Mouse (Mus musculus): Measurements from ENCODE around the gene Tcf23.

Tcf23 gene

DNA sequence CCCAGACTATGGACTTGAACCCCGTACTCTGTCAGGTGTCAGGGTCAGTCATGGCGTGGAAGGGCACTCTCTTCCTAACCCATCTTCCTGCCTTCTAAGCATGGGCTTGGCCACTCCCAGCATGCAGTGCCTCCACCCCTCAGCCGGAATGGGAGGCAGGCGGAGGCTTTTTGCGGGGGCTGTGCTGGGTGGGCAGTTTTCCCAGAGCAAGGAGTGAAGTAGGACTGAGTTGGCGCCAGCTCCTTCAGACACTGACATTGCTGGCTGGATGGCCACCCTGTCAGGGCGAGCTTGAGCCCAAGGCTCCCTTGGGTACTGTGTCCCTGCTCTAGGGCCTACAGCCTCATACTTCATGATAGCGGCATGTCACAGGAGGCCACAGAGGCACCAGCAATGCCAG is at the start of gene Tcf23:
TSS of gene Tcf23 (plus strand) at position 247 of the 400 bp plus-strand sequence.
- no peak for DNase-seq (ENCODE audit: extremely low read depth, low read depth, low spot score)

GRCm38 (mm10) chr5:30918691-30919090 is 49.8 kb upstream of the Tcf23 start:
- DNase-seq (ENCODE audit: extremely low read depth, low read depth, low spot score), result no peak

DNA sequence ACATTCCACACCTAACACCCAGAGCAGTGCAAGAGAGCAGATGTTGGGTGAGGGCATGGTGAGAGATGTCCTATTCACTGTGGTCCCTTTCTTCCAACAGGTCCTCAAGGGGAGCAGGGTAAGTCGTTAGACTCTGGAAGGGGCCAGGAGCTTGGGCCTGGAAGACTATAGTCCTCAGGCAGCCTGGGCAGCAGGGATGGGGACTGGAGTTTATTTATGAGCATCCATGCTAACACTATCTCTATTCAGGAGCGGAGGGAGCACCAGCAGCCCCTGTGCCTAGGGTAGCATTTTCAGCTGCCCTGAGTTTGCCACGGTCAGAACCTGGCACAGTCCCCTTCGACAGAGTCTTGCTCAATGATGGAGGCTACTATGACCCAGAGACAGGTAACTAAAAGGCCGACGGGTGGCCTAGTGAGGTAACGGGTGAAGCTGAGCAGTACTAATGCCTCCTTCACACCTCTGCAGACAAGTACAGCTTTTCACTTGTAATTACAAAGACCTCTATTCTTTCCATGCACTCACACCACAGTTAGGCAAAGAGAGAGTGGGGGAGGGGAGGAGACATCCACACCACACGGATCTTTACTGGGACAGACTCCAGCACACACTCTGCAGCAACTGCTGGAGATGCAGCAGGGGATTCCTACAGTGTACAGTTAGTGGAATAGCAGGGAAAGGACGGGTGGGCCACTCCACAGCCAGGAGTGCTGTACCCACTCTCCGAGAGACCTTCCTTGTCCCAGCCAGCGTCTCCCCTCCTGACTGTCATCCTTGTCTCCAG is 48.4 kb upstream of the Tcf23 start:
- DNase-seq (ENCODE audit: extremely low read depth, low read depth, low spot score), result no peak

GRCm38 (mm10) chr5:30920621-30921020 is 47.8 kb upstream of the Tcf23 start:
- no peak for DNase-seq (ENCODE audit: extremely low read depth, low read depth, low spot score)

- no peak for DNase-seq (ENCODE audit: extremely low read depth, low read depth, low spot score)
Measured at GRCm38 (mm10) chr5:30921256-30922033, 47.0 kb upstream of the Tcf23 start, which contains the start of gene Khk. Gene Khk (plus strand): TSS chr5:30921431.

- no peak for DNase-seq (ENCODE audit: extremely low read depth, low read depth, low spot score)
Measured at GRCm38 (mm10) chr5:30922581-30923041, 45.9 kb upstream of the Tcf23 start.

DNA sequence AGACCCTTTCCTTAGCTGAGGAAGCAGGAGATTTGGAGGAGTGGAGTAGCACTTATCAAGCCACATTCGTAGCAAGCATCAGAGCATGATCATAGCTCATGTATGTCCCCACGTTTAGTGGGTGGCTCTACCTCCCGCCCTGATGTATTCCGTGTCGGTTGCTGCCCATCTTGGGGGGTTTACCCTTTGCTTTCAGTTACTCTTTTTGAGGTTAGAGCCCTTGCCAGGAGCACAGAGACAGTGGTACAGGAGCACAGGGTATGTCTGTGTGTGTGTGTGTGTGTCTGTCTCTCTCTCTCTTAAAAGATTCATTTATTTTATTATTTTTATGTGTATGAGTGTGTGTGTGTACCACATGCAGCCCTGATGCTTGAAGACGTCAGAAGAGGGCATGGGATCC is 45.3 kb upstream of the Tcf23 start:
- DNase-seq (ENCODE audit: extremely low read depth, low read depth, low spot score), result no peak

DNA sequence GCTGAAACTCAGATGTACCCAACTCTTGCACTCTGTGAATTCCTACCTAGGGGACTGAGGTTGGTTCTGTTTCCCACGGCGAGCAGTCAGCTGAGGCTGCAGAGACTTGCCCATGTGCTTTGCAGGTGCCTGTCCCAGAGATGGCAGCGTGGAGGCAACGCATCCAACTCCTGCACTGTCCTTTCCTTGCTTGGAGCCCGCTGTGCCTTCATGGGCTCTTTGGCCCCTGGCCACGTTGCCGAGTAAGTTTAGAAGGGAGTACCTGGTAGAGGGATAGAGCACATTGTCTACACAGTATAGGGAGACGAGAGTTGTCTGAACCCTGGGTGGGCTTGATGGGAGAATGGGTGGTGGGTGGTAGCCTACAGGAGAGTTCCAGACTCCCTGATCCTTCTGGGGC is 43.8 kb upstream of the Tcf23 start:
- DNase-seq (ENCODE audit: extremely low read depth, low read depth, low spot score), result no peak

DNA sequence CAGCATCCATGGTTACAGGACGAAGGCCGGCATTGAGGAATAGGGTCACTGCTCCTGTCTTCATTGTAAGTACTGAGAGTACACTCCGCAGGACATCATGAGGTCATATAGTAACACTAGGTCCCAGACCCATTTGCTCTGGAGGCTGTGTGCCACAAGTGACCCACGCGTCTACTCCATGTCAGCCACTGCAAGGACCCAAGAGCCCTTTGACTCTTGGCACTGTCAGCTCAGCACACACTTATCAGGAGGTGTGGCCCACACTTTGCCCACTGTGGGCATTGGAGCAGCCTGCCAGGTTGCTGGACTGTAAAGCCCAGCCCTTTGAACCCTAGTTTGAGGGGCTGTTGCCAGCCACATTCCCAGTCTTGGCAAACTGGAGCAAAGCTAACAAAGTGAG is 43.2 kb upstream of the Tcf23 start:
- no peak for DNase-seq (ENCODE audit: extremely low read depth, low read depth, low spot score)

- DNase-seq (ENCODE audit: extremely low read depth, low read depth, low spot score), result no peak
Measured at GRCm38 (mm10) chr5:30926073-30926472, 42.4 kb upstream of the Tcf23 start.

DNA sequence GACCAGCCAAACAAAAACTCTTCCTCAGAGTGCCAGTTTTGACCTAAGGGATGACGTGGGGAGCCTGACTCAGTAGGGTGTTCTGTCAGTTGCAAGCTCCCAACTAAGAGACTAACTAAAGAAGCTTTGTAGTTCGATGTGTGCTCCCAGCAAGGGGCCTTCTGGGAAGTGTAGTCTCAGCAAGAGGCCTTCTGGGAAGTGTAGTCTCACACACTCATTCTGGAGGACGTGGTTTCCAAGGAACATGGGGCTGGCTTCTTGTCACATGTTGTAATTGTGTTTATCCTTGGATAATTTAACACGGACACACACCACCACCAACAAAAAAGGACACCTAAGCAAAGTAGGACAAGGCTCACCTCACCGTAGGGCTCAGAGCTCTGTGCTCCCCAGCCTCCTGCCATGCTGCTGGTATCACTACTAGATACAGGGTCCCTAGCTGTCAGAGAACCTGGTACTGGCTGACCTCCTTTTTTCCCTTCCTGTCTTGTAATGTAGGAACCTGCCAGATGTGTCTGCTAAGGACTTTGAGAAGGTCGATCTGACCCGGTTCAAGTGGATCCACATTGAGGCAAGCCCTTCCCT is 40.4 kb upstream of the Tcf23 start:
- no peak for DNase-seq (ENCODE audit: extremely low read depth, low read depth, low spot score)

DNA sequence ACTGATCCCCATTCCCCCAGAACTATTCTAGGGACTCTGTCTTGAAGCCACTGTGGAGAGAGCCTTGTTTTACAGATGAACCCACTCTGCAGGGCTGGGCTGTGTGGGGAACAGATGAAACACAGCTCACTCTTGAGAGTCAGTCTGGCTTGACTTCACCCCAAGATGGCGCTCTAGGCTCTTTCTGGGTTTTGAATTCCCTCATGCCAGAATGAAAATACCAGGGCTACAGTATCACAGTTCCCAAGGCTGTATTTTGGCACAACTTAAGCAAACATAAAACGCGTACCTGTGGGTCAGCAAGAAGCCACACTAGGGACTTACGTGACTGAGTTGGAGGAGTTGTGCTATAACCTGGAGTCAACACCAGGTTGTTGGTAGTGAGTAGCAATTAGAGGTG is 38.3 kb upstream of the Tcf23 start:
- no peak for DNase-seq (ENCODE audit: extremely low read depth, low read depth, low spot score)

- no peak for DNase-seq (ENCODE audit: extremely low read depth, low read depth, low spot score)
Measured at GRCm38 (mm10) chr5:30930846-30931245, 37.6 kb upstream of the Tcf23 start.

GRCm38 (mm10) chr5:30931378-30931777 is 37.1 kb upstream of the Tcf23 start:
- DNase-seq (ENCODE audit: extremely low read depth, low read depth, low spot score), result no peak

DNA sequence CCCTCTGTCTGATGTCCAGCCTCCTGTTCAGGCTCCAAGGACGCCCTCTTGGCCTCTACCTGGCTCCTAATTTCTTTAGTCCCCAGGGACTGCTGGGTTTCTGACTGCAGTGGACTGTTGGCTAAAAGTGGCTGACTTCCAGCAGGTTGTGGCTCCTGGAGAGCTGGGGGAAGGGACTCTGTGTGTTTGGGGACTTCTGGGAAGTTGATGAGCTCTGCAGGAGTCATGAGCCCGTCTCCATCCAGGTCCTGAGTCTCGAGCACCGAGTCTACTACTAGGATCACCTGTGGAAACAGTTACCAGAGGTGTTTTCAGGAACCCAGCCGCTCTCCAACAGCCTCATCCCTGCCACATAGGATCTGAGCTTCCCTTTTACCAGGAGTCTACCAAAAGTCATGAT is 34.8 kb upstream of the Tcf23 start:
- DNase-seq (ENCODE audit: extremely low read depth, low read depth, low spot score), result no peak

GRCm38 (mm10) chr5:30934725-30935461 is 33.6 kb upstream of the Tcf23 start:
- DNase-seq (ENCODE audit: extremely low read depth, low read depth, low spot score), result no peak

- DNase-seq (ENCODE audit: extremely low read depth, low read depth, low spot score), result no peak
Measured at GRCm38 (mm10) chr5:30943004-30943403, 25.5 kb upstream of the Tcf23 start.

DNA sequence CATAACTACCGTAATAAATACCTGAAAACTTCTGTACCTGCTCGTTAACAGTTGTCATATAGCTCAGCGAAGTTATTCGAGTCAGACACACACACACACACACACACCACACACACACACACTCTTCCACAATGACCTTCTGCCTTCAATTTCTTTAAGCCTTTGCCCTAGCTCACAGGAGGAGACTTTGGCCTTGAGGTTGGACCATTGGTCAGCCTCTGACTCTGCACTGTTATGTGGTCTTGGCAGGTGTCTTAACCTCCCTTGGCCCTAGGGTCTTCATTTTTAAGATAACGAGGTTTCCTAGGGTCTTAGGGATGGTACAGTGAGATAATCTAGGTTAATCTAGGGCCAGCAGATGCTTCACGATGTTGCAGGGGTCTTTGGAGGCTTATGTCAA is 24.1 kb upstream of the Tcf23 start:
- DNase-seq (ENCODE audit: extremely low read depth, low read depth, low spot score), result no peak

GRCm38 (mm10) chr5:30944956-30945781 is 23.3 kb upstream of the Tcf23 start, which contains the start of gene Cgref1:
Gene Cgref1 (minus strand): TSS chr5:30945591.
- DNase-seq (ENCODE audit: extremely low read depth, low read depth, low spot score), result no peak

DNA sequence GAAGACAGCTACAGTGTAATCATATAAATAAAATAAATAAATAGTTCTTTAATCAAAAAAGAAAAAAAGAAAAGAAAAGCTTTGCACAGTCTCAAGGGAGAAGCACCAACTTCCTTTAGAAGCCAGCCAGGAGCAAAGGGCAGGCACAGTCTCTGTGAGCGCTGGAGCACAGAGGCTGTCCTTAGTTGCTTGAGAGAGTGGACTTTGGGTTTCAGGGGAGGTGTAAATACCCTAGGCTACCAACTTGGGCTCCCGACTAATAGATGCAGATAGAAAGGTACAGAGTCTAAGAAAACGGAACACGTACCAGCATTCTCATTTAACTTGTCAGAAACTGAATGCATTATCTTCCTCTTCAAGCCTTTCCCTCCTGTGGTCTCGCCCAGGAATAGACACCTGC is 19.8 kb upstream of the Tcf23 start:
- no peak for DNase-seq (ENCODE audit: extremely low read depth, low read depth, low spot score)
